Mouse (Mus musculus) cerebellum, adult 2 months (tissue): ENCODE data around the gene 4930426L09Rik.

ENCODE experiments used
- CTCF ChIP-seq: fragments of 200-500 bp; IDR thresholded peaks from 2 replicates; pipeline ENCODE4 v1.5.1; 2011; ENCODE audit warnings: low read depth, mild to moderate bottlenecking, control low read depth, low read length, moderate library complexity, borderline replicate concordance; ENCODE audit not compliant: insufficient read depth
- POLR2A ChIP-seq: fragments of 200-500 bp; IDR thresholded peaks from 2 replicates; pipeline ENCODE4 v1.6.1; 2011; ENCODE audit warnings: low read length, control low read depth, borderline replicate concordance; ENCODE audit not compliant: insufficient read depth

- TF ChIP-seq CTCF (no peak), POLR2A (no peak)
These were observed 19.1 kb upstream of the 4930426L09Rik start for GRCm38 (mm10) chr2:18979046-18979445.
